Comparison of ENCODE assay signal across 14 mouse cellular contexts in genomic region chr17:87317947-87318346, GRCm38 (mm10). TPM values are rescaled to one million over a fixed set of nuclear protein-coding genes. Genes with fewer than 3 reads are reported as not detected.
DNase-seq lines count a peak whose midpoint lies in the region; ATAC-seq and TF ChIP-seq lines count a peak whose summit lies in the region.
"Had no signal": no experiment of that assay in that cellular context is flagged by ENCODE, and none has a peak within 500 bp of the region (broad histone marks: within the 10 kb centered on the region; RNA-seq: fewer than 3 reads in every experiment).

No protein-coding gene starts in this region.

- no peak overlapping the region for H3K4me2 ChIP-seq in liver, embryonic 12.5 days
- H3K4me2 ChIP-seq in forebrain, embryonic 14.5 days (ENCODE audit: low read length), result no peak overlapping the region
- H3K4me2 ChIP-seq: limb, embryonic 12.5 days had no signal

- TF ChIP-seq CTCF in kidney, adult 2 months (conservative IDR thresholded peaks at IDR 0.05; ENCODE audit: insufficient read depth, insufficient read length, low read depth, low read length), result no peak

- no peak overlapping the region for H3K27ac ChIP-seq in kidney, adult 2 months (ENCODE audit: insufficient read depth, low read depth, low read length)
- H3K27ac ChIP-seq in liver, embryonic 12.5 days, result peak overlapping the region; percentile 5; the same call in 1 of the 2 replicates
- no peak overlapping the region for H3K27ac ChIP-seq in forebrain, embryonic 14.5 days (ENCODE audit: low read depth, low read length)
- H3K27ac ChIP-seq: hindbrain, postnatal 0 days; kidney, postnatal 0 days; limb, embryonic 12.5 days had no signal

- H3K27me3 ChIP-seq in kidney, adult 2 months (replicated peaks; ENCODE audit: control insufficient read depth, insufficient read depth, low read length), result no peaks in the 10 kb centered on the region
- H3K27me3 ChIP-seq in liver, embryonic 12.5 days (replicated peaks), result no peaks in the 10 kb centered on the region
- no peaks in the 10 kb centered on the region for H3K27me3 ChIP-seq in forebrain, embryonic 14.5 days (replicated peaks; ENCODE audit: control insufficient read depth, insufficient read depth, low read length)
- H3K27me3 ChIP-seq: limb, embryonic 12.5 days had no signal

- WGBS in kidney, adult 2 months, result 66% methylated on average over 9 of the region's 9 CpGs
- 79% methylated on average over 9 of the region's 9 CpGs for WGBS in liver, embryonic 12.5 days (ENCODE audit: insufficient replicate concordance)
- WGBS in forebrain, embryonic 14.5 days, result 77% methylated on average over 9 of the region's 9 CpGs

- no peaks in the 10 kb centered on the region for H3K36me3 ChIP-seq in kidney, adult 2 months (ENCODE audit: control insufficient read depth, insufficient read depth, low read length)
- peaks cover 33% of the 10 kb centered on the region for H3K36me3 ChIP-seq in liver, embryonic 12.5 days
- H3K36me3 ChIP-seq in forebrain, embryonic 14.5 days (ENCODE audit: control insufficient read depth, insufficient read depth, low read length), result no peaks in the 10 kb centered on the region

- no peak for TF ChIP-seq POLR2A in kidney, adult 2 months (IDR thresholded peaks at IDR 0.05; ENCODE audit: low read depth, low read length)

- H3K9me3 ChIP-seq in liver, embryonic 12.5 days (replicated peaks), result peaks cover 4% of the 10 kb centered on the region; the same call in 1 of the 2 replicates
- peaks cover 4% of the 10 kb centered on the region; the same call in 1 of the 2 replicates for H3K9me3 ChIP-seq in forebrain, embryonic 14.5 days (replicated peaks; ENCODE audit: control insufficient read depth, low read length)

- no peak overlapping the region for H3K9ac ChIP-seq in liver, embryonic 12.5 days
- no peak overlapping the region for H3K9ac ChIP-seq in forebrain, embryonic 14.5 days (ENCODE audit: low read length)
- H3K9ac ChIP-seq: limb, embryonic 12.5 days had no signal

- peaks cover 8% of the 10 kb centered on the region; the same call in 1 of the 2 replicates for H3K4me1 ChIP-seq in kidney, adult 2 months (ENCODE audit: control insufficient read depth, insufficient read depth, low read length)
- H3K4me1 ChIP-seq in liver, embryonic 12.5 days, result peaks cover 25% of the 10 kb centered on the region
- no peaks in the 10 kb centered on the region for H3K4me1 ChIP-seq in forebrain, embryonic 14.5 days (ENCODE audit: control insufficient read depth, insufficient read depth, low read length)

- ATAC-seq in liver, embryonic 12.5 days, result no peak
- no peak for ATAC-seq in forebrain, embryonic 14.5 days
- ATAC-seq: hindbrain, postnatal 0 days had no signal

- no peak overlapping the region for H3K4me3 ChIP-seq in kidney, adult 2 months (ENCODE audit: insufficient read depth, low read depth, low read length)
- no peak overlapping the region for H3K4me3 ChIP-seq in liver, embryonic 12.5 days
- H3K4me3 ChIP-seq in forebrain, embryonic 14.5 days (ENCODE audit: low read depth, low read length), result no peak overlapping the region
- H3K4me3 ChIP-seq: limb, embryonic 12.5 days; myocyte had no signal

- DNase-seq in kidney, adult 2 months, result peak; percentile 41
- no peak for DNase-seq in kidney, adult 11 months
- peak; percentile 89 for DNase-seq in cerebellum, adult 11 months
- DNase-seq in cerebellum, postnatal 10 days, result peak; percentile 50 to 73
- DNase-seq in forebrain, embryonic 14.5 days (ENCODE audit: low spot score), result no peak
- DNase-seq in frontal cortex, postnatal 36 days (ENCODE audit: low spot score in 2 of 2), result no peak
- DNase-seq in spleen, postnatal 36 days (ENCODE audit: low spot score in 2 of 2), result no peak
- DNase-seq: layer of hippocampus, postnatal 36 days; lung, postnatal 10 days had no signal

RNA-seq across cellular contexts. Expression of gene Ttc7, which starts 35.3 kb away (rescaled TPM):
- polyA plus RNA-seq in kidney, adult 2 months (2012; rRNA removed), result 68.6 and 81.9 TPM in 2 replicates
- 15.3 and 17.0 TPM in 2 replicates for polyA plus RNA-seq in liver, embryonic 12.5 days (2016; fragmentation: Nextera tagmentation; extraction: Ambion mirVana)
- 4.1 and 4.8 TPM in 2 replicates for polyA plus RNA-seq in forebrain, embryonic 14.5 days (2014; fragmentation: Nextera tagmentation; extraction: Ambion mirVana)

RNA-seq across cellular contexts. Expression of gene Mcfd2, which starts 52.2 kb away (rescaled TPM):
- polyA plus RNA-seq in kidney, adult 2 months (2012; rRNA removed), result 159 and 170 TPM in 2 replicates
- 47.5 and 51.3 TPM in 2 replicates for polyA plus RNA-seq in liver, embryonic 12.5 days (2016; fragmentation: Nextera tagmentation; extraction: Ambion mirVana)
- polyA plus RNA-seq in forebrain, embryonic 14.5 days (2014; fragmentation: Nextera tagmentation; extraction: Ambion mirVana), result 56.1 and 63.4 TPM in 2 replicates

Comparison
In these comparisons a context has a peak if more than half of its experiments do, and no peak if none do; other contexts are left out.
1. DNase-seq: peak in kidney, adult 2 months (single experiment), cerebellum, adult 11 months (single experiment) and cerebellum, postnatal 10 days (2 of 2); none in kidney, adult 11 months (single experiment), forebrain, embryonic 14.5 days (single experiment), frontal cortex, postnatal 36 days (0 of 2) and spleen, postnatal 36 days (0 of 2).